Mouse (Mus musculus) spleen, adult 12 weeks (tissue): ENCODE measurements around the gene Mctp1.
"Not testable (repeated sequence)": the region's sequence is repeated elsewhere in the genome, so short reads cannot be mapped to it uniquely, and the experiment has no call there.

Source experiments
- DNase-seq: peaks from one replicate; pipeline ENCODE4 v3.0.0; 2022; ENCODE audit warnings: low spot score

Gene Mctp1

DNA sequence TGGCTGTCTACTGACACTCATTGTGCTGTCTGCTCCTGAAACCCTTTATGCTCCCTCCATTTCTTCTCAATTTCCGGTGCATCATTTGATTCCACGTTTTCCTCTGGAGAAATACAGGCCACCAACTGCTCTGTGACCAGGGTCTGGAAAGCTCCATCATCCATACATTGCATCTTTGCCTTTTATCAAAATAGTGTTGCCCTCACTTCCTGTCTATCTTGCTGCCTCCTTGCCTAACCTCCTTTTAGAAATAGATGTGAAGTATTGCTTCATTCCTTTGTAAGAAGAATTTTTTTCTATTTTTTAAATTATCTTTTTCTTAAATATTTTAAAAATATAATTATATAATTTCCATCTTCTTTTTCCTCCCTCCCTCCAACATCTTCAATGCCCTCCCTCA, 98.7 kb downstream of the Mctp1 start:
- no peak for DNase-seq

- no peak for DNase-seq
Observed at GRCm38 (mm10) chr13:76484086-76484709, 99.9 kb downstream of the Mctp1 start.

DNA sequence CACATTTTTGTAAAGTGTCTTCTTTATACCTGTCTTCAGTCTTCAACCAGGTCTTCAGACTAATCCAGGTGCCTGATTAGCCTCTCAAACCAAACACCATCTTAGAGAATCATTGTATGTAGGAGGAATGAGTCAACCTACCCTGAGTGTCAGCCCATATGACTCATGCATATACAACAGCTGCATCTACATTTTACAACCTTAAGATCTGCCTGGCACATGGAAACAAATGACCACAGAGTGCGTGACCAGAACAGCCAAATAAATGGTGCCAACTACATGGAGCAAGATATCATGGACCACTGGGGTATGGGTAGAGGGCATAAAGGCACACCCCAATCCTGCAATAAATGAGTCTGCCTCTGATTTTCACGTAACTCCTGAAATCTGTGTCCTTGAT, 131.6 kb downstream of the Mctp1 start:
- no peak for DNase-seq

GRCm38 (mm10) chr13:76523170-76523569, 138.8 kb downstream of the Mctp1 start:
- DNase-seq, result no peak

DNA sequence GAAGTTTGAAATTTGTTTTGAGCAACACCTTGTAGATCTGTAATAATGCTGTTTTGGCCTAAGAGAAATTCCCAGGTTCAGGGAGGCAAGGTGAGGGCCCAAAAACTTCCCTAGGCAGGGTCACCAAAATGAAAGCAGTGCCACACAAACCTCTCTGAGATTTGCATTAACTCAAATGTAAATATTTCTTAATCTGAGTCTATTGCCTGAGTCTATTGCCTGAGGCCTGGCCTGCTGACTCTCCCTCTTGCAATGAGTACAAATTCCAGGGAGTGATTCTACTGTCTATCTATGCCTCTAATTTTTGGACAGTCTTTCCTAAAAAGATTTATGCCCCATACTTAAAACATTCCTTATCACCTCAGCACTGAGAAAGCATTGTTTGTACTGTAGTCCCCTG, 143.0 kb downstream of the Mctp1 start:
- DNase-seq, result no peak

DNA sequence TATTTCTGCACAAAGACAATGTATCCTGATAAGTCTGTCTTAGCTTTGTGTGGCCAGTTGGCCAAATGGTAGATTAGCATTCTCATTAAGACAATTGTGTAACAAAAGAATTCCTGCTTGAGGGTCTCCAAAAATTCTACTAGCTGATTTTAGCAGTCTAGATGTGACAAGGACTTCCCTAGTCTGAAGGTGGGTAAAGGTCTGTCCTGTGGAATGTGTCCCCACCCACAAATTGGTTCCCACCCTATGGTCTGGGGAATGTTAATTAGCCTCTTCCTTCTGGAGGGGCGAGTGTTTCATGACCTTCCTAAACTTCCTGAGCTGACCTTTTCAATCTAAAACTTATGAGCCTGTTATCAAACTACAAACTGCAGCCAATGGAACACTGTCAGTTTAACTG, 143.4 kb downstream of the Mctp1 start:
- DNase-seq, result no peak

DNA sequence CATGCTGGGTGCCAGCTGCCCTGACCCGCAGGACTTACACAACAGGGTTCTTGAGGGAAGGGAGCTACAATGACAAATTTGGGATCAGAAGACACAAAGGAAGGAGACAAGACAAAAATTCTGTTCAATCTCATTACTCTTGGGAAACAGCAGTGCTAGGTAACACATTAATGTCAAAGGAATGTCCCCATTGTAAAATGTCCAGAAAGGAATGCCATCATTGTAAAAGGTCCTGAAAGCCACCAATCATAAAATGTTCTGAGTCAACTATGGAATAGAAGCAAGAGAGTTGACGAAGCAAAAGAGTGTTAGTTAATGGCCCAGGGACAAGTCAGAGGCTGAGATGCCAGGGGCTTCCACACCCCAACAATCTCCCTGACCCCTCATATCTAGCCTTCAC, 145.6 kb downstream of the Mctp1 start:
- DNase-seq, result no peak

DNA sequence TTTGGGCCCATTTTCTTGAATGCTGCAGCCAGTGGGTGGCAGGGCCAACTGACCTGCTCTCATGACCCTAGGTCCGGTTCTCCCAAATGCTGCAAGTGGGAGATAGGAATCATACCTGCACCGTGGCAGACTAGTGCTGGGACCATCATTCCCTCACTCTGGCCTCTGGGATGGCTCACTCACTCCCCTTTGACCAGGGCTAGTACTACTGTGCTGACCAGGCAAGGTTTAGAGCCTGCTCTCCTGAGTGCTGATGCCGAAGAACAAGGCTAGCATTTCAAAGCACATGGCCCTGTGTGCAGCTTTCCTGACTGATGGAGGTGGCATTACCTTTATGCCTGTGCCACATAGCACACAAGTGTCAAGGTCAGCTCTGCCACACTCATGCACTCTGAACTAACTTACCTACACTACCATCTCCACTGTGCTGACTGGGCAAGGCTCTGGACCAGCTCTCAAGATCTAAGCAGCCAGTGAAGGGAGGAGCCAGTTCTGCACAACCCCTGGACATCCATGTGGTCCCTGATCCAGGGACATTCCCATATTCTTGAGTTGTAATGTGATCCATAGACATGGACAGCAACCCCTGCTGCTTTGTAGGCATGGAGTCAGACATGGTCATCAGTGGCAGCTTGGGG, 146.7 kb downstream of the Mctp1 start:
- DNase-seq, result no peak

GRCm38 (mm10) chr13:76547854-76548253, 163.5 kb downstream of the Mctp1 start:
- no peak for DNase-seq

- DNase-seq, result no peak
Observed at GRCm38 (mm10) chr13:76560918-76561317, 176.6 kb downstream of the Mctp1 start.

DNA sequence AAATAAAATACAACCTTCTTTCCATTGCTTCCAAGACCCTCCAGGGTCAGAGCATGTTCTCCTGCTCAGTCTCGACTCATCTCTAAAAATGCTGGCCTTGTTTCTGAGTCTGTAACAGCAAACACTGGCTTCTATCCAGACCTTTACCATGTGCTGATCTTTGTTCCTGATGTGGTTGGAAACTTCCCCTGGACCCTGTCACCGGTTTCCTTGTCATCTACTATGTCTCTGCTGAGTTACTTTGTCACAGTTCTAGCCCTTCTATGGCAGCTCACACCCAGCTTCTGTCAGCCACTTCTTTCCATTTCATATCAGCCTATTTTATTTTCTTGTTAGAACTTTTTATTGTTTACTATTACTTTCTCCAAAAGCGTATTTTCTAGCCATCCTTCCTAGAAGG, 177.3 kb downstream of the Mctp1 start:
- no peak for DNase-seq

GRCm38 (mm10) chr13:76564061-76564460, 179.7 kb downstream of the Mctp1 start:
- DNase-seq, result no peak

GRCm38 (mm10) chr13:76566024-76566423, 181.7 kb downstream of the Mctp1 start:
- no peak for DNase-seq

DNA sequence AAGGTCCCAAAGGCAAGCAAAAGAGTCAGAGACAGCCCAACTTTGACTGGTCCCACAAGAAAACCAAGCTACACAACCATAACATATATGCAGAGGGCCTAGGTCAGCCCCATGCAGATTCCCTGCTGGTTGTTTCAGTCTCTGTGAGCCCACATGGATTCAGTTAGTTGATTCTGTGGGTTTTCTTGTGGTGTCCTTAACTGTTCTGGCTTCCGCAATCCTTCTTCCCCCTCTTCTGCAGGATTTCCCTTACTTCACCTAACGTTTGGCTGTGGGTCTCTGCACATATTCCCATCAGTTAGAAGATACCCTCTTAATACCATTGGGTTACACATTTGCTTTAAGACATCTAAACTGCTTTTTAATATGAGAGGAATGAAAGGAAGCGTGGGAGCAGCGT, 183.1 kb downstream of the Mctp1 start:
- no peak for DNase-seq

GRCm38 (mm10) chr13:76568569-76569211, 184.4 kb downstream of the Mctp1 start:
- no peak for DNase-seq

GRCm38 (mm10) chr13:76579414-76579813, 195.1 kb downstream of the Mctp1 start:
- no peak for DNase-seq

DNA sequence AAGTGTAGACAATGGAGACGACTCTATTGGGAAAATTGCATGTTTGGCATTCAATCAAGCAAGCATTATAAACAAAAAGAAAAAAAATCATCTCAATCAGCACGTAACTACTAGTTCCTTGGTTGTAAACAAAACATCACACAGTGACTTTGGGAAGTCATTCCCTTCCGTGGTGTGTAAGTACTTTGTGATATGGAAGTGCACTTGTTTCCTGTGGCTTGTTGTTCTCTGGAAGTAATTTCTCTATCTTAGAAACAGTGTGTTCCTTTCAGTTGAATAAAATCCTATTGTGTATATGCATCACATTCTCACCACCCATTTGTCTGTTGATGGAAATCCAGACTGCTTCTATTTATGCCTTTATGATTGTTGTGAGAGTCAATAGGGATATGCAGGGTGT, 201.1 kb downstream of the Mctp1 start:
- no peak for DNase-seq

GRCm38 (mm10) chr13:76590709-76591108, 206.4 kb downstream of the Mctp1 start:
- not testable (repeated sequence) for DNase-seq

DNA sequence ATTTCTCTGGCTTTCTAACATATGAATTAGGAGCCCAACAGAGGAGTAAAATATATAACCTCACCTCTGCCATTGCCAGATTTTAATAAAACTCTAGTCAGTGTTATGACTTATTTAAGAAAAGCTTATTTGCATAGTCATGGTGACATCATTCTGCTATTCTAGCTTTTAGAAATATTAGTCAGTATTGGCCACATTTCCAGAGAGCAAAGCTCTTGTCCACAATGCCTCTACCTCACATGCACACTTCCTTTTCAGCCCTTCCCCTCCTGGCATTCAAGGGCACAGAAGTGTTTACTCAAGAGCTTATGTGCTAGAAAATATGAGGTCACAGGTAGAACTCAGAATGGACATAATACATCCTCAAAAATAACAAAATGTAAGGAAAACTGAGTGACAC, 206.9 kb downstream of the Mctp1 start:
- no peak for DNase-seq

- DNase-seq, result no peak
Observed at GRCm38 (mm10) chr13:76591692-76592091, 207.4 kb downstream of the Mctp1 start.

GRCm38 (mm10) chr13:76592908-76593307, 208.6 kb downstream of the Mctp1 start:
- DNase-seq, result no peak

GRCm38 (mm10) chr13:76597005-76597404, 212.7 kb downstream of the Mctp1 start:
- no peak for DNase-seq

DNA sequence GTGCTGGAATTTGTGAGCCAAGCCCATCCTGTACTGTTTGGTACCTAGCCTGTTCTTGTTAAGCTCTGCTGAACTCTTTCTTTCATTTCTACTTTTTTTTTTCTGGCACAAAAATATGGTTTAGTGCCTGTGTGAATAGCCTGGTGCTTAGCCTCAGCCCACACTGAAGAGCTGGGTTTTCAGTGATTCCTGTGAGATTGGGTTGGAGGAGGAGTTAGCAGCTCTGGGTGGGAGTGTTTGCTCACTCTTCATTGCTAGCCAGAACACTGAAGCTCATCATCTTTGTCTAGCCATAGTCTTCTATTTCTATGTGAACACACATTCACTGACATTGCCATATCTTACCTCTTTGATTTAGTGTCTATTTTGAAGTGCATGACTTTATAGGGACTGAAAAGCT, 225.1 kb downstream of the Mctp1 start:
- no peak for DNase-seq

DNA sequence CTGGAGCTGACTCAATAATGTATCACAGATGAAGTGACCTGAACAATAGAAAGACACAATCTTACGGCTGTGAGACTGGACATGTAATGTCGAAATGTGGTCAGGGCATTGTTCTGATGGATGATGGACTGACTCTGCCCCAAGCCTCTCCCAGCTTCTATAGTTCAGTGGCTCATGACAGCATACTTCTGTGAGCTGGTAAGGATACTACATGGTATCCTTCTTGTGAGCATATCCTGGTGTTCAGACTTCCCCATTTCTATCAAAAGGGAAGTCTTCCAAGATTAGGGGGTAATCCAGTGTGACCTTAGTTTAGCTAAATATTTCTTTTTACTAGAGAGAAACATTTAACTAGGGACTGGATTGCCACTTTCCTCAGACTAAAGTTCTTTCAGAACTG, 227.2 kb downstream of the Mctp1 start:
- DNase-seq, result no peak
